Mouse (Mus musculus) layer of hippocampus, adult 2 months (tissue): ENCODE measurements at regions not wholly inside any gene's neighbourhood (a gene's known extent, or its start where the extent isn't known, plus 50 kb on each side); places are given as distances from the start of the nearest gene placed in this dataset.

ENCODE experiments used
- DNase-seq, 2 experiments: peaks; one replicate each; pipeline ENCODE4 v3.0.0; 2022; ENCODE audit warnings: low spot score in 2 of 2
- H3K27ac ChIP-seq: fragments of 200-600 bp; 2 replicates; pipeline ENCODE4 v1.8.1; 2022
- H3K4me3 ChIP-seq: fragments of 200-600 bp; 2 replicates; pipeline ENCODE4 v1.8.1; 2022; ENCODE audit warnings: mild to moderate bottlenecking
- CTCF ChIP-seq: fragments of 200-600 bp; conservative IDR thresholded peaks from 2 replicates; pipeline ENCODE4 v1.8.1; 2022; ENCODE audit warnings: antibody characterized with exemption, mild to moderate bottlenecking, moderate library complexity

DNA sequence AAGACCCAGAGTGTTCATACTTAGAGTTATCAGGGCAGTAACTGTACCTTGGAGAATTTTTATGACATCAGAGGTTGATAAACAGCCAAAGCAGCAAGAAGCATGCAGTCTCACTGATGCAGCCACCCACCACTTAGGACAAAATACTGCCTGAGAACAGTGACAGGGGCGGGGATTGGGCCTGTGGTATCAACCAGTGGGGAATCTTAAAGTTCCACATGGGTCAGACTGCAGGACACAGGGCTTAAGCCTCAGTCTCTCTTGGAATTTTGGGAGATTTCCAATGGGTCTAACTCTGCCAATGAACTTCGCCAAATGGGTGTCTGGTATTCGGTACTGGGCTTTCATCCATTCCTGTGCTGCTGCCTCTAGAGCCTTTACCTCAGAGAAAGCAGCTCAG lies 88.8 kb upstream of the Stac start:
- no peak for TF ChIP-seq CTCF
- no peak overlapping the region for H3K4me3 ChIP-seq
- H3K27ac ChIP-seq = no peak overlapping the region
- DNase-seq = no peak

DNA sequence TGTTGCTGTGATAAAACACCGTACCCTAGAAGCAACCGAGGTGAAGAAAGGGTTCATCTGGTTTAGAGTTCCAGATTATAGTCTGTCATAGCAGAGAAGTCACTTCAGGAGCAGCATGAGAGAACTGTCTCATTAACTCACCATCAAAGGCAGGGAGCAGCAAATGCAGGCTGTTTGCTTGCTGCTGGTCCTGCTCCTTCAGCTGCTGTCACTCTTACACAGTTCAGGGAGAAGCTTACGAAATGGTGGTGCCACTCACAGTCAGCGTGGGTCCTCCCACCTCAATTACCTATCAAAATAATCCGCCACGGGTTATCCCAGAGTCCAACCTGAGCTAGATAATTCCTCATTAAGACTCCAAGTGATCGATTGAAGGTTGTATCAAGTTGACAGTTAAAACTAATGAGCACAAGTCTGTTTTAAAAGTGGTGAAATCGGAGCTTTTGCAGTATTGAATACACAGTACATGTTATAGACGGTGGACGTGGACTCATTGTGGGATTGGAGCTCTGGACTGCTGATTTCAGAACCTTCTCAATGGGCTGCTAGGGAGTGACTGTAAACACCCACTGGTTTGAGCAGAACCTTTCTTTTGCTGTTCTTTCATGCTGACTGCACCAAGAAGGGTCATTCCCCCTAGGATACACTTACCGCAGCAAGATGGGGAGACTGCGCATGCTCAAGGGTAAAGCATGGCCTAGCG lies 87.4 kb upstream of the Stac start:
- no peak for TF ChIP-seq CTCF
- no peak overlapping the region for H3K4me3 ChIP-seq
- no peak overlapping the region for H3K27ac ChIP-seq
- DNase-seq = no peak

DNA sequence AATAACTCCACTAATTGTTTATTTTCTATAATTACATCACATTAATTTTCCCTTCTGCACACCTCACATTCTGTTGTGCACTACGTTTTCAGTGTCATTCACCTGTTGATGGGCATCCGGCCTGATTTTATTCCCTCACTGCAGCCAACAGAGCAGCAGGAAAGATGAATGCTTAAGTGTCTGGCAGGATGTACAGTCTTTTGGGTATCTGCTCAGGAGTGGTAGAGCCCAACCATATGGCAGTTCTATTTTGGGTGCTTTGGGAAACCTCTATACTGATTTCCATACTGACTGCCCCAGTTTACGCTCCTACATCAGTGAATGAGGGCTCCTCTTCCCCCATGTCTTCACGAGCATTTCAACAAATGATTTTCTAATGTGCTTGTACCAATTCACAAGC lies 84.1 kb upstream of the Stac start:
- Histone ChIP-seq H3K27ac (no peak overlapping the region), H3K4me3 (no peak overlapping the region)
- no peak for DNase-seq
- TF ChIP-seq CTCF = no peak

DNA sequence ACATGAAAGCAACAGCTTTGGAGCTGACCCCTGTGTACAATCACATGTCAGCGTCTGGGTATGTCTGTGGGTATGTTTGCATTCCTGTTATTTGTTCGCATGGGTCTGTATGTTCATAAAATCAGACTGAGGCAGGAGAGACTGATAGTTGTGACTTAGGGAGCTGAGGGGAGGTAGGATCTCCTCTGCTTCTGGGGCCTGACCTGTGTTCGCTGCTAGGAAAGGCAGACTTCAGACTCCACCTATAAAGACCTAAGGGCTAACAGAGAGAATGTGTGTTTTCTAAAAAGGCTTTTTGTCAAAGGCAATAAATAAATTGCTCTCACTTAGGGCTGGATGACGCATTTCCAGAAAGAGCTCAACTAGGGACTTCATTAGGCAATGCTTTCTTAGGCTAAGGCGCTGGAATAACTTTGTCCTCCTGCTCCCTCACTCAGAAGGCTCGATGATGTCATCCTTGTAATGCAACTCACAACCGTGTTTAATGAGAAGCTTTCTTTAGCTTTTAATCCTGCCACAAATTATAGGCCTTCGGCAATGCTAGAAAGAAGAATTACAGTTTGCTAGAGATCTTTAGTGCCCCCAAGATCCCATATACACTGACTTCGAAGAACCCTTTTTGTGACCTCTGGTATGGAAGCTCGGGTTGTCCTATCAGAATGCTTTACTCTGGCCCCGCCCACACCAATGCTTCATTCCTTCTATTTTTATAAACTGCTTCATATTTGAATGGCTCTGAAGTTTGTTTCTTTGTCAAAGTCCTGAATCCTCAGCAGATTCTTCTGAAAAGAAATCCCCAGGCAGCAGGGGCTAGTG lies 72.7 kb upstream of the Stac start:
- Histone ChIP-seq H3K27ac (no peak overlapping the region), H3K4me3 (no peak overlapping the region)
- DNase-seq = no peak
- no peak for TF ChIP-seq CTCF

DNA sequence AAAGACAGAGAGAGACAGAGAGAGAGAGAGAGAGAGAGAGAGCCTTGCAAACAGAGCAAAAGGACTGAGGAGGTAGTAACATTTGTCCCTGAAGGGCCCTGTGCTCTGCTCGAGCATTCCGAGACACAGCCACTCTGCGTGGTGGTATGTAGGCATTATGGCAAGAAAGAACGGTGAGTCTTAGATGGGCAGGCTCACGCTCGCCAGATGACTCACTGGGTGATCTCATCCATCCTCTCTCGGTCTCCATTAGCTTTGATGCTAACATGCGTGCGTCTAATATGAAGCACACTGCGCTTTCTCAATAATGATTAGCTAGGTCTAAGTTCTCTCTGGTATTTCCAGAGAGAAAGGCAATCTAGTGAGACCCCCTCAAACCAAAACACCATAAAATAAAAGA lies 65.1 kb upstream of the Stac start:
- no peak for DNase-seq
- TF ChIP-seq CTCF = no peak
- Histone ChIP-seq H3K4me3 (no peak overlapping the region), H3K27ac (no peak overlapping the region)

DNA sequence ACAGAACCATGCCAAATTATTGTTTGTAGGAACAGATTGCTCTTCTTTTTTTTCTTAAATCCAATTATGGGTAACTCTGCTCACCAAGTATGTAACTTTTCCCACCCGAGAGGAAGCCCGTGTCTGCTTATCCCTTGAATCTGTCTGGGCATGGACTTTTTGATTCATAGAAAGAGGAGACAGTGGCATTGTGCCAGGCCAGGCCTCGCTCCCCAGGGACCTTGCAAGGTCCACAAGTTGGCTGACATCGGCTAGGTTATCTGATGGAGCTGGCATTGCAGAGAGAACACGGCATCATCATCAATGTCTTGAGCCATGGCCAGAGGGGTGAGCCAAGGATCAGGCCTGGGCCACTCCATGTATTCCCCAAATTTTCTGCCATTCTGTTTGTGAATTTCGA lies 56.0 kb upstream of the Stac start:
- no peak overlapping the region for H3K27ac ChIP-seq
- H3K4me3 ChIP-seq = no peak overlapping the region
- DNase-seq = no peak
- TF ChIP-seq CTCF = no peak

DNA sequence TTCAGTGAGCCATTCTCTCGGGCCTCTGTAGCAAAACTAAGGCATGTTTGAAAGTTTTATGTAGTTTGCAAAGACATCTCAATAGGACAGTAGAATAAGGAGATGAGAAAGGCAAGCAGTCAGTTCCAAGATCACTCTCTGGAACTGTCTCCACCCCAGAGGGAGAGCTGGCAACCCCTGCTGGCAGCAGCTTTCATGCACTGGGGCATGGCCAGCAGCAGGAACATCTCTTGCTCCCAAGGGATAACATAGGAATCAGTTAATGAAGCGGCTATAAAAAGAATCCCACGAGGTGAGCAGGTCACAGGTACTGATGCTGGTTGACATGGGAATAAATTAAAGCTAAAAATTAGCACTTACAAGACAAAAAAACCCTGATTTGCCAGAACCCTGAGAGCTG lies 55.1 kb upstream of the Stac start:
- Histone ChIP-seq H3K4me3 (no peak overlapping the region), H3K27ac (no peak overlapping the region)
- DNase-seq = no peak
- peak; percentile 33 for TF ChIP-seq CTCF
